Mouse (Mus musculus): ENCODE measurements around the gene Gm16503. TPM values are rescaled to one million over a fixed set of nuclear protein-coding genes. Genes with fewer than 3 reads are reported as not detected.
"Not testable (repeated sequence)": the region's sequence is repeated elsewhere in the genome, so short reads cannot be mapped to it uniquely, and the experiment has no call there.

Gm16503 gene
- polyA plus RNA-seq, 1 experiment from 2014 or later: 0.29 TPM

GRCm38 (mm10) chr4:147537702-147538101, 2.3 kb upstream of the Gm16503 start:
- Histone ChIP-seq H3K4me1 (ENCODE audit: control insufficient read depth, insufficient read depth, low read length) (no peaks in the 10 kb centered on the region), H3K4me3 (ENCODE audit: low read depth, low read length) (no peak overlapping the region), H3K36me3 (ENCODE audit: control insufficient read depth, insufficient read depth, low read length) (no peaks in the 10 kb centered on the region), H3K27me3 (ENCODE audit: control insufficient read depth, insufficient read depth, low read length) (no peaks in the 10 kb centered on the region), H3K9me3 (ENCODE audit: control insufficient read depth, low read length) (peaks cover 22% of the 10 kb centered on the region), H3K4me2 (no peak overlapping the region), H3K9ac (ENCODE audit: low read length) (no peak overlapping the region), H3K27ac (ENCODE audit: low read depth, low read length) (no peak overlapping the region)
- 77% methylated on average over 2 of the region's 2 CpGs for WGBS
- DNase-seq (ENCODE audit: low spot score, missing footprints): peak; percentile 41
- ATAC-seq (ENCODE audit: low FRiP score): no peak

DNA sequence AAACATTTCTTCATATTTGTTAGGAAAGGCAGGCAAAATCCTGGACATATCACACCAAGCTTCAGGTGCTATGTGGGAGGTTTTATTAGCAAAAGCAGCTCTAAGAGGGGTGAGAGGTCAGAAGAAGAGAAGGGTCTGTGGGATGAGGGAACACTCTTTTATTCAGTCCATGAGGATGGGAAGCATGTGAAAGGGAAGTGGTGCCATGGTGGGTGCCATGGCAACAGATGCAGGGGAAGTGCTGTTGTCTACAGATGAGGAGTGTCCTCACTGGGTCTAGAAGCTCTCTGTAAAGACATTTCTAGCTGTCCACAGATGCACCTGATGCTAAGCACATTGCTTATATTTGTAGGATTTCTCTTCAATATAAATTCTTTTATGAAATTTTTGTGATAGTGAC, 1.1 kb downstream of the Gm16503 start:
- H3K4me1 ChIP-seq (ENCODE audit: control insufficient read depth, insufficient read depth, low read length): no peaks in the 10 kb centered on the region
- no peak overlapping the region for H3K27ac ChIP-seq (ENCODE audit: low read depth, low read length)
- no peak overlapping the region for H3K9ac ChIP-seq (ENCODE audit: low read length)
- H3K9me3 ChIP-seq (ENCODE audit: control insufficient read depth, low read length): peaks cover 26% of the 10 kb centered on the region
- no peaks in the 10 kb centered on the region for H3K27me3 ChIP-seq (ENCODE audit: control insufficient read depth, insufficient read depth, low read length)
- no peak overlapping the region for H3K4me2 ChIP-seq
- ATAC-seq (ENCODE audit: low FRiP score) (no peak), DNase-seq (ENCODE audit: low spot score, missing footprints) (peak; percentile 45)
- no peaks in the 10 kb centered on the region for H3K36me3 ChIP-seq (ENCODE audit: control insufficient read depth, insufficient read depth, low read length)
- no peak overlapping the region for H3K4me3 ChIP-seq (ENCODE audit: low read depth, low read length)

DNA sequence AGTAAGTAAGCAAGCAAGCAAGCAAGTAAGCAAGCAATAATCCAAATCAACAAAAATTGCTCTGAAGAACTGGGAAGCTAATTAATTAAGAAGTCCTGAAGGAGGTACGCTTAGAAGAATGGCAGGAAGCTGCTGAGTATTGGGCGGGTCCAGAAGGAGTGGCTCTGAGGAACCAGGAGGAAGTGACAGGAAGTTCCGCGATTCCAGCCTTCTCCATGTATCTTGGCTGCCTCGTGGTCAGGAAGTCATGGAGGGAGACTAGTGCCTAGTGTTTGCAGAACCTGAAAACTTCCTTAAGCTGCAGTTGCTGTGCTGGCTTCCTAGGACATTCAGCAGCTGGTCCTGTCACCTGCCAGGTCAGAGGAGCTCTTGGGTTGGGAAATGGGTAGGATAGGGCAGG, 13.1 kb downstream of the Gm16503 start, which contains the start of gene Zfp985:
Gene Zfp985, plus strand, starts transcription at position 207 of the 400 bp plus-strand sequence.
- H3K4me3 ChIP-seq (ENCODE audit: low read depth, low read length); H3K9ac ChIP-seq (ENCODE audit: low read length); H3K36me3 ChIP-seq (ENCODE audit: control insufficient read depth, insufficient read depth, low read length); H3K27me3 ChIP-seq (ENCODE audit: control insufficient read depth, insufficient read depth, low read length); ATAC-seq (ENCODE audit: low FRiP score); H3K9me3 ChIP-seq (ENCODE audit: control insufficient read depth, low read length); H3K4me1 ChIP-seq (ENCODE audit: control insufficient read depth, insufficient read depth, low read length); H3K4me2 ChIP-seq; H3K27ac ChIP-seq (ENCODE audit: low read depth, low read length): not testable (repeated sequence)
- DNase-seq (ENCODE audit: low spot score, missing footprints): peak; percentile 35
- WGBS: 84% methylated on average over 5 of the region's 5 CpGs

GRCm38 (mm10) chr4:147554361-147554760, 14.3 kb downstream of the Gm16503 start:
- not testable (repeated sequence) for DNase-seq (ENCODE audit: low spot score, missing footprints); ATAC-seq (ENCODE audit: low FRiP score); H3K27ac ChIP-seq (ENCODE audit: low read depth, low read length); H3K27me3 ChIP-seq (ENCODE audit: control insufficient read depth, insufficient read depth, low read length); H3K4me1 ChIP-seq (ENCODE audit: control insufficient read depth, insufficient read depth, low read length); H3K36me3 ChIP-seq (ENCODE audit: control insufficient read depth, insufficient read depth, low read length); H3K9ac ChIP-seq (ENCODE audit: low read length); H3K4me3 ChIP-seq (ENCODE audit: low read depth, low read length); H3K9me3 ChIP-seq (ENCODE audit: control insufficient read depth, low read length); H3K4me2 ChIP-seq
- 77% methylated on average over 2 of the region's 2 CpGs for WGBS

- not testable (repeated sequence) for H3K36me3 ChIP-seq (ENCODE audit: control insufficient read depth, insufficient read depth, low read length); ATAC-seq (ENCODE audit: low FRiP score); H3K9ac ChIP-seq (ENCODE audit: low read length); H3K27ac ChIP-seq (ENCODE audit: low read depth, low read length); H3K27me3 ChIP-seq (ENCODE audit: control insufficient read depth, insufficient read depth, low read length); H3K4me1 ChIP-seq (ENCODE audit: control insufficient read depth, insufficient read depth, low read length); H3K9me3 ChIP-seq (ENCODE audit: control insufficient read depth, low read length); DNase-seq (ENCODE audit: low spot score, missing footprints); H3K4me2 ChIP-seq; H3K4me3 ChIP-seq (ENCODE audit: low read depth, low read length)
- 59% methylated on average over 1 of the region's 1 CpGs for WGBS
Observed at GRCm38 (mm10) chr4:147556921-147557320, 16.9 kb downstream of the Gm16503 start.

DNA sequence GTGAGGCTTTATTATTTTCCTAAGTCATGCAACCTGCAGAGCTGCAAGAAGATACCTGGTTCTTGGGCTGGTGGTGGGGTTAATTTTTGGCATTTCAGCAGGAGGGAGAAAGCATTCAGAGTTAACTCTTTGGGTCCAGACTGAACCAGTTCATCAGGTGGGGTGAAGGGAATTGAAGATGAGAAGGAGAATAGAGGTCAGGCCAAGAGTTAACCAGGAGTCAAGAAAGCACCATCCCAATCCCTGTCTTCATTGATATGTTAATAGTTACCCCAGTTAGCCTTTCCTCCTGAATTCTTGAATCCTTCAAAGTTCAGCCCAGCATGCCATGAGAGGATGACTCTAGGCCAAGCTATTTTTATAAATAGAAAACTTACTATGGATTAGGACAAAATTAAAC, 18.0 kb downstream of the Gm16503 start:
- not testable (repeated sequence) for DNase-seq (ENCODE audit: low spot score, missing footprints); H3K9me3 ChIP-seq (ENCODE audit: control insufficient read depth, low read length); H3K4me3 ChIP-seq (ENCODE audit: low read depth, low read length); ATAC-seq (ENCODE audit: low FRiP score); H3K4me2 ChIP-seq; H3K9ac ChIP-seq (ENCODE audit: low read length); H3K36me3 ChIP-seq (ENCODE audit: control insufficient read depth, insufficient read depth, low read length); H3K27ac ChIP-seq (ENCODE audit: low read depth, low read length); H3K4me1 ChIP-seq (ENCODE audit: control insufficient read depth, insufficient read depth, low read length); H3K27me3 ChIP-seq (ENCODE audit: control insufficient read depth, insufficient read depth, low read length)

- H3K4me3 ChIP-seq (ENCODE audit: low read depth, low read length); H3K27me3 ChIP-seq (ENCODE audit: control insufficient read depth, insufficient read depth, low read length); H3K9me3 ChIP-seq (ENCODE audit: control insufficient read depth, low read length); DNase-seq (ENCODE audit: low spot score, missing footprints); H3K9ac ChIP-seq (ENCODE audit: low read length); H3K36me3 ChIP-seq (ENCODE audit: control insufficient read depth, insufficient read depth, low read length); ATAC-seq (ENCODE audit: low FRiP score); H3K4me2 ChIP-seq; H3K4me1 ChIP-seq (ENCODE audit: control insufficient read depth, insufficient read depth, low read length); H3K27ac ChIP-seq (ENCODE audit: low read depth, low read length): not testable (repeated sequence)
- WGBS: 62% methylated on average over 1 of the region's 1 CpGs
Observed at GRCm38 (mm10) chr4:147559096-147559495, 19.1 kb downstream of the Gm16503 start.

GRCm38 (mm10) chr4:147565426-147566220, 25.6 kb downstream of the Gm16503 start:
- Histone ChIP-seq H3K4me1 (ENCODE audit: control insufficient read depth, insufficient read depth, low read length) (no peaks in the 10 kb centered on the region), H3K9me3 (ENCODE audit: control insufficient read depth, low read length) (no peaks in the 10 kb centered on the region; the same call in 1 of the 2 replicates), H3K4me2 (no peak overlapping the region), H3K27me3 (ENCODE audit: control insufficient read depth, insufficient read depth, low read length) (no peaks in the 10 kb centered on the region), H3K9ac (ENCODE audit: low read length) (no peak overlapping the region), H3K4me3 (ENCODE audit: low read depth, low read length) (no peak overlapping the region), H3K36me3 (ENCODE audit: control insufficient read depth, insufficient read depth, low read length) (no peaks in the 10 kb centered on the region), H3K27ac (ENCODE audit: low read depth, low read length) (no peak overlapping the region)
- 74% methylated on average over 6 of the region's 6 CpGs for whole genome bisulfite sequencing
- DNase-seq (ENCODE audit: low spot score, missing footprints): peak; percentile 65
- 0 out of 2 replicates have a peak, but pooled peaks have one; percentile 40 for ATAC-seq (ENCODE audit: low FRiP score)

GRCm38 (mm10) chr4:147571156-147571555, 31.1 kb downstream of the Gm16503 start:
- H3K36me3 ChIP-seq (ENCODE audit: control insufficient read depth, insufficient read depth, low read length); H3K9ac ChIP-seq (ENCODE audit: low read length); H3K4me1 ChIP-seq (ENCODE audit: control insufficient read depth, insufficient read depth, low read length); H3K27ac ChIP-seq (ENCODE audit: low read depth, low read length); H3K4me2 ChIP-seq; ATAC-seq (ENCODE audit: low FRiP score); H3K4me3 ChIP-seq (ENCODE audit: low read depth, low read length); H3K27me3 ChIP-seq (ENCODE audit: control insufficient read depth, insufficient read depth, low read length); H3K9me3 ChIP-seq (ENCODE audit: control insufficient read depth, low read length): not testable (repeated sequence)
- peak; percentile 72 for DNase-seq (ENCODE audit: low spot score, missing footprints)
- WGBS: 82% methylated on average over 8 of the region's 8 CpGs

All from midbrain, embryonic 11.5 days (tissue).